Mouse (Mus musculus): Measurements from ENCODE around the gene Ppfia4.

The Ppfia4 gene

DNA sequence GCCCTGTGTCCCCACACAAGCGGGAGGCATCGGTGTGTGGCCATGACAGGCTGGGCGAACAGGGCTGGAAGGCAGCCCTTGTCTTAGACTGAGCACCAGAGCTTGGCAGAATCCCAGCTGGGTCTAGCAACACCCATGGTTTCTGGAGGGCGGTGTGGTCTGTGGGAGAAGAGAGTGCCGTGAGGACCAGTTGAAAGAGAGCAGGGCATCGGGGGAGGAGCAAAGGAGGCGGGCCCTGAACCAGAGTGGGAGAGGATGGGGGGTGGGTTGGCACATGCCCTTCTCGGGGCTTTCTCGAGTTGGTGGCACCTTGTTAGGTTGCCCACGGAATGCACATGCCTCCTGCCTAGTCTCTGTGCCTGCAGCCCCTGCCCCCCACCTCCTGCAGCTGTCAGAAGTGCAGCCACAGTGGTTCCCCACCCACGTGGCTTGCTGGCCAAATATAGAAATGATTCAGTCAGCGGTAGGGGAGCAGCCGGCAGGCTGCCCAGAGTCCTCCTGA, at the start of gene Ppfia4:
Ppfia4 (minus strand) TSS at position 159 of the 502 bp plus-strand sequence.
- in situ Hi-C loops (cut with MboI; ENCODE audit: low sequenced_read_pairs), result no loop called here

DNA sequence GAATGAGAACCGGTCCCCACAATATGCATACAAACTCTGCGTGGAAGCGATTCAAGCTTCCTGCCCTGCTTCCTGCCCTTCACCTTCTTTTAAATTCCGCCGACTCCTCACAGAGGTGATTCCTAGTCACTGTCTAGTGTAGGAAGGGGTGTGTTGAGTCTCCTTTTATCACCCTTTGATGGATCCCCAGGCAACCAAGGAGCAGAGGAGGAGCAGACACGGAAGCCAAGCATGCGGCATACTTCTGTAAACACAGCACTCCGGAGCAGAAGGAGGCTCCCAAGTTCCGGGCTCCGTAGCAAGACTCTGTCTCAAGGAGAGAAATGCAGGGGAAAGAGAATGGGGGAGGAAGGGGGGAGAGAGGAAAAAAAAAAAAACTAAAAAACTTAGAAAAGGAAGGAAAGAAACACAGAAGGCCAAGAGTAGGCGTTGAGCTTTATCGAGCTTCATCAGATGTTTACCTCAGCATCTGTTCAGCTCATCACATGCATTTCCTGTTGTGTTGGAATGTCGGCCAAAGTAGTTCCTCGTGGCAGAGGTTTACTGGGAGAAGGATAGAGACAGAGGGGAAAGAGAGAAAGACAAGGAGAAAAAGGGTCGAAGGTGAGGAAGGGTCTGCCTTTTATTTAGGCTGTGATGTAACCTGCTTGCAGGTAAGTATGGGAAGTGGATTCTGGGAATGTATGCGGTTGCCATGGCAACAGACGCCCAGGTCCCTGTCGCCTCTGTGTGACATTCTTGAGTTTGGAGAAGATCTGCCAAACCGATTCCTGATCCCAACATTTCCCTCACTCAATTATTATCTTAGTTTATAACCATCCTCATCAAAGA, 49.3 kb upstream of the Ppfia4 start:
- in situ Hi-C loops (cut with MboI; ENCODE audit: low sequenced_read_pairs), result no loop called here

DNA sequence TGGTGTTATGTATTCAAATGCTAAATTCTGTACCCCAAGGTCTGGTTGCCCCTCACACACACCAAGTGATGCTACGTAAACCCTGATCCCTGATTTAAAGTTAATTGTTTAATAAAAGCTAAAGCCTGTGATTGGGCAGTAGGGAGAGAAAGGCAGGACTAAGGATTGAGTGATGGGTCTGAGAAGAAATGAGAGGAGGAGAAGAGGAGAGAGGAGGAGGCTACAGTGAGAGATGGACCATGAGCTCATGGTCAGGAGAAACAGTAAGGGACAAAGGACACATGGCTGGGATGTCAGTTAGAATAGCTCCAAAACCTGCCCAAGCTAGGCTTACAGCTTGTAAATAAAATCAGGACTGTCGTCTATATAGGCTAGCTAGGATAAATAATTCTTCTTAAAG, 48.3 kb upstream of the Ppfia4 start:
- in situ Hi-C loops (cut with MboI; ENCODE audit: low sequenced_read_pairs), result no loop called here

DNA sequence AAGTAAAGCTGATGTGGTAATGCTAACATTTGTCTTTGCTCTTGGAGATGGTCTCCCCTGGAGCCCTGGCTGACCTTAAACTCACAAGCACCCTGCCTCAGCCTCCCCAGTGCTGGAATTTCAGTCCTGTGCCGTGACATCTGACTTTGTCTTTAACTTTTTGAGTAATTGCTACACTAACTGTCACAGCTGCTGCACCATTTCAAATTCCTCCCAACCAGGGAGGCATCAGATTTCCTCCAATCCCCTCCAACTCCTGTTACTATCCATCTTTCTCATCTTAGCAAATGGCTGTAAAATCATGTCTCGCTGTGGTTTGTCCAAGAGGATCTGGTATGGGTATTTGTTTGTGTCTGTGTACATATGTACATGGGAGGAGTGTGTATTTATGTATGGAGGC, 41.4 kb upstream of the Ppfia4 start:
- in situ Hi-C loops (cut with MboI; ENCODE audit: low sequenced_read_pairs), result no loop called here

DNA sequence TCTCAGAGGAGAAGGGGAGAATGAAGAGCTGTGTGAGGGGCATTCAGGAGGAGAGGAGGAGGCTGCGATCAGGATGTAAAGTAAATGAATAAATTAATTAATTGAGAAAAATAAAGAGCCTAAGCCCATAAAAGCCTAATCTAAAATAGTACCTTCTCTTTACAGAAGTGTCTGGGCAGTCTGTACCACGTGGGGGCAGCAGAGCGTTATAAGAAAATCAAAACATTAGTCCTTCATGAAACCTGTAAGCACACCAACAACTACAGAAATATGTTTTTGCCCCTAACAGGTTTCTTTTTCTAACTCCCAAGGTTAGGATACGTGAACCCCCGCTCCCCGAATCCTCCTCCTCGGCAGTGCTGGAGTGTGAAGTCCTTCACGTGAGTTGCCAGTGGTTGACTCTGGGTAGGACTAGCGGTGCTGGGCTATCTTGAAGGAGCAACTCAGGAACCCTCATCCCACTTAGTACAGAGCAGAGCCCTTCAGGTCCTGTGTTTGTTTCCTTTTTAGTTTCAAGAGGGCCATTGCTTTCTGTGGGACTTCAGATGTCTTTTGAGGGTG, 36.1 kb upstream of the Ppfia4 start:
- in situ Hi-C loops (cut with MboI; ENCODE audit: low sequenced_read_pairs), result no loop called here

DNA sequence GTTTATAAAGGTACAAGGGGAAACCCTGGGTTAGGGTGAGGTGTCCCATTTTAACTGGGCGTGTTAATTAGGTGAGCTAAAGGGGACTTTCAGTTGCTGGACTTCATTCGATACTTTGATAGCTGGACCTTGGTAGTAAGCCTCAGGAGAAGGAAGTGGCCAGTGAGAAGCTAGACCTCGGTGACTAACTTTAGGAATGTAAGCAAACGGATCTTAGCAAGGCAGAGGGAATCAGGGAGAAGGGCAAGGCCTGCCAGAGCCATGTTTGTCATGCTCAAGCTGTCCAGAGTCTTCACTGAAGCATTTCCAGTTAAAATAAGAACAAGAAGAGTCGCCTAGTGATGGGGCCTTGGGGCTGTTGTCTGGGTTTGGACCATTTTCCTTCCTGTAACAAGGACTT, 32.8 kb upstream of the Ppfia4 start:
- in situ Hi-C loops (cut with MboI; ENCODE audit: low sequenced_read_pairs), result no loop called here

DNA sequence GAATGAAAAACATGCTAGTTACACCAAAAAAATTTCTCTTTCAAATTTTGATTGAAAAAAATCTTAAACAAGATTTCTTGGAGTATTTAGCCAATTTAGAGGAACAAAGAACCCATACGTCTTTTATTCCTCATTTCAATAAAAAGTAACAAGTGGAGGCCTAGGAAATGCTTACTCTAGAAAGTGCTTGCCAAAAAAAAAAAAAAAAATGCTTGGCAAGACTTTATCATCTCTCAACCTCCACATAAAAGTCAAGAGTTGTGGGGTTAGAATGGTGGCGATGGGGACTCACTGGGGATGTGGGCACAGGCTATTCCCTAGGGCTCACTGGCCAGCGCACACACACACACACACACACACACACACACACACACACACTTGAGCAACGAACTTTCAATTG, 30.5 kb upstream of the Ppfia4 start:
- in situ Hi-C loops (cut with MboI; ENCODE audit: low sequenced_read_pairs), result no loop called here

DNA sequence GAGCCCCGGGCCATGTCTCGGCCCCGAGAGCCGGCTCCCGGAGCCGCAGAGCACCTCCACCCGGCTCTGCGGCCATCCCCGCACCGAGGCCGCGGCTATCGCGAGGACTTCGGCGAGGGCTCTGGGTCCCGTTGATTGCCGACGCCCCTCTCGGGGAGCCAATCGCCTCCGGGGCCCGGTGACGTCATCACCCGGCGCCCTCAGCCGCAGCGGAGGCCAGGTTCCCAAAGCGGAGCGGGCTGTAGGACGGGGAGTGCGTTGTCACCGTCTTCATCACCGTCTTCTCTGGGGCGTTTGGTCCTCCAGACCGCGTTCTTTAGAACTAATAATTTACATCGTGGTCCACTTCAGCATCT, 29.1 kb upstream of the Ppfia4 start, which contains the start of gene Tmem183a:
Tmem183a (minus strand) TSS at position 123 of the 356 bp plus-strand sequence.
- in situ Hi-C loops (cut with MboI; ENCODE audit: low sequenced_read_pairs), result no loop called here

DNA sequence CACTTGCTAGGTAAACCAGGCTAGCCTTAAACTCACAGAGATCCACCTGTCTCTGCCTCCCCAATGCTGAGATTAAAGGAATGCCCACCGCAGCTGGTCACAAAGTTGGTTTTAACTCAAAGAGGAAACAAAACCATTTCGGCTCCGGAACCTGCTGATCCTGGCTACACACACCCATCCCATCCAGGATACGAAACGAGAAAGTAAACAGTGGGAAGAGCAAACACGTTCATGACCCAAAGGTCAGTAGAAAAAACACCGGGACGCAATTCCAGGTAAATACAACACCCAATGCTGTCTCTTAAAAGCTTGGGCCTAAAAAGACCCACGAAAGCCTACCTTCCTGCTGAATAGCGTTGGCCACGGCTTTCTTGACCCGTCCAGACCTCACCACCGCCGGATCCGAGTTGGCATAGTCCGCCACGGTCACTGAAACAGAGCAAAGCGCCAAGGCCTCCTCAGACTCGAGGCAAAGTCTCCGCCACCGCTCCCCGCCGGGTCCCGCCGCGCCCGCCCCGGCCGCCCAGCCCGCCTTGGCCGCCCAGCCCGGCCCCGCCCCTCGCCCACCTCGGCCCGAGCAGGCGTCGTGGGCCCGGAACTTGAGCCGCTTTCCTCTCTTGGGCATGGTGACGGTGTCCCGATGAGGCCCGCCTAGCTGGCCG, 28.6 kb upstream of the Ppfia4 start:
- in situ Hi-C loops (cut with MboI; ENCODE audit: low sequenced_read_pairs), result no loop called here

DNA sequence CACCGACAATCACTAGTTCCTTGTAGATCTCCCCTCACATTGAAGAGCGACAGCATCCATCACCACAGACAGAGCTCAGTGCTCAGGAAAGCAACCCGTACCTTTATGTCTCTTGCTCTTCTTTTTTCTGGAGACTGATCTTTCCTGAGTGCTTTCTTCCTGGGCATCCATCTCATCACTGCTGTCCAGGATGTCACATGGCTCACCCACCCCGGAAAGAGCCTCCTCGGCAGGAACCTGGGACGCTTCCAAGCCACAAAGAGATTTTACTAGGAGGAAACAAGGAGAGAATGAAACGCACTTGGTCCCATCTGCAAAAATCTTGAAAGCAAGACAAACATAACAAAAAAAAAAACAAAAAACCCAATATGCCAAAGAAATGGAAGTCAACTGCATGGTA, 27.9 kb upstream of the Ppfia4 start:
- in situ Hi-C loops (cut with MboI; ENCODE audit: low sequenced_read_pairs), result no loop called here

DNA sequence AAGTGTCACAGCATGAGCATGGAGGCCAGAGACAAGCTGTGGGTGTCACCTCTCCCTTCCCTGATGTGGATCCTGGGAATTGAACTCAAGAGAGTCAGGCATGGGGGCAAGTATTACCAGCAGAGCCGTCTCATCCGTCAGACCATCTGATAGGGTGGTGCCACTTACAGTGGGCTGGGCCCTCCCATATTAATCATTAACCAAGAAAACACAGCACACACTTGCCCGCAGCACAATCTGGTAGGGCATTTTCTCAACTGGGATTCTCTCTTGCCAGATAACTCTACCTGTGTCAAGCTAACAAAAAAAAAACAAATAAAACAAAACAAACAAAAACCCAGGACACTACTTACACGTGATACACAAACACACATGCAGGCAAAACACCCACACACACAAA, 24.7 kb upstream of the Ppfia4 start:
- in situ Hi-C loops (cut with MboI; ENCODE audit: low sequenced_read_pairs), result no loop called here

DNA sequence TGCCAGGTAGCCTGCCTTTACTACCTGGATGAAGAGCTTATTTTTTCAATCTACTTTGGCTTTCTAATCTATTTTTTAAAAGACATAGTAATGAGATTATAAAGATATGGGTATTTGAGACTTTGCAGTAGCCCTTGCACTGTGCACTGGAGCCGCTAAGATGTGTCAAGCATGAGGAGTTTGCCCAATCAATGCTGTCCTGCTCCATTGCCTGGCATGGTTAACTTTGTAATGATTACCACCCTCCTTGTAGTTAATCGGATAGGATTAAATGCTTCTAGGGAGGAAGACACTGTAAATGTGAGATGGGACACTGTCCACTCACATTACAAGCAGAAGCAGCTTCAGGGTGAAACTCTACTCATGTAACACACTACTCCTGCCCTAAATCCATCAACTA, 20.6 kb upstream of the Ppfia4 start:
- in situ Hi-C loops (cut with MboI; ENCODE audit: low sequenced_read_pairs), result no loop called here

DNA sequence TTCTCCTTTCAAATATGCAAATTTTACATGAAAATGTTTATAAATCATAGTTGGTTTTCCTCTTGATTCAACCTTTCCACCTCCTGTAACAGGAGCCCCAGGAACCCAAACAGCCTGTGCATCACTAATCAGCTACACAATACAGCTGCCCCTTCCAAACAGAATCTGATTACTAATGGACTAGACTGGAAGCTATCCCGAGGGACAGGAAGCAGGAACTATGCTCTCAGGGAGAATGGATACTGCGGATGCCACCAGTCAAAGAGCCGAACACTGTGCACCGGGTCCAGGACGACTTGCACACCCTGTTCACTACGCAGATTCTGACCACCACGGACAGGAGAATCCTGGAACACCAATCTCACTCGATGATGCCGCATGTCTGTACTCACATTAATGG, 15.1 kb upstream of the Ppfia4 start:
- in situ Hi-C loops (cut with MboI; ENCODE audit: low sequenced_read_pairs), result no loop called here

DNA sequence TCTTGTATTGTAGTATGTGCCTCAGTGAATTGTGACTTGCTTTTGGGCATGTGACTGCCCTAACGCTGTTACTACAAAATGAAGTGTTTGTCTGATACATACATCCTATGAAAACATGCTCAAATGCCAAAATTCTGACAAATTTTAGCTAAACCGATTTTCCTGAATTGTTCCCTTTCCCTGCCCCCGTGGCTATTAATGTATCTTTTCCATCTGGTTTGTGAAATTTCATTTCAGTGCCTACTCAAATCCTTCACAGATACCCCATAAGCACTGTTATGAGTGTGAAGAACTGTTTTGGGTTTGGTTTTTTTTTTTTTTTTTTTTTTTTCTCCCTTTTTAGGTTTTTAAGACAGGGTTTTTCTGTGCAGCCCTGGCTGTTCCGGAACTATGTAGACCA, 12.3 kb upstream of the Ppfia4 start:
- in situ Hi-C loops (cut with MboI; ENCODE audit: low sequenced_read_pairs), result no loop called here

DNA sequence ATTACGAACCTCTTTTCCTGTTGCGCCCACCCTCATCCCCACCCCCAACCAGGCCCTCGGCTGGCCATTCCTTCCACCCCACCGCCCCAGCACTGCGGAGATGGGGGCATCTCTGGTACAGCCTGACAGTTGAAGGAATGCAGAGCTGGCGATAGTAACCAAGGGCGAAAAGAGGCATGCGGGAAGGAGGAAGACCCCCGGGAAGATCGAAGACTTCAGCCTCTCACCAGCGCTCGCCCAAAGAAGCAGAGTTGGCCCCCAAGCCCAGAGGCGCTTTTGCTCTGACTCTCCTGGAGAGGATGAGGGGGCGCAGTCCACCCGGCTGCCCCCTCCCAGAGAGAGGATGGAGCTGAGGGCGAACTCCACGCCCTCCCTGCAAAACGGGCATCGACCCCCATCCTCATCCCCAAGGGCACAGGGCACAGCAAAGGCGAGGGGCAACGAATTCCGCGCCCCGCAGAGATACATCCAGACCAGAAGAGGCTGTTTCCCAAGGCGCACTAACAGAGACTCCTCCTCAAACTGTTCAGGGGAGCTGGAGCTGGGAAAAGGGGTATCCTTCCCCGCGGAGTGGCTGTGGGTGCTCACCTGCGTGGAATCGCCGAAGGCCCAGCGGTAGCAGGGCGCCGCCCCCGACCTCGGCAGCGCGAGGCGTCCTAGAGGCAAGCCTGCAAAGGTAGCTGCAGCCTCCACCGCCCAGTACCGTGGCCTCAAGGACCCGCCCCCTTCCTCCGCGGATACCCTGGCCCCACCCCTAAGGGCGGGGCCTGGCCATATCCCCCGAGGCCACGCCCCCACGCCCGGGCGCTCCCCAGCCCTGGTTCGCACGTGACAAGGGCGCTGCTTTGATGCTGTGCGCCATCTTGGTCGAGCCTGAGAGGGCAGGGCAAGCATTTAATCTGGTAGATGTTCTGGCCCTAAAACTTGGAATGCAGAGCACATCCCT, 11.6 kb upstream of the Ppfia4 start:
- in situ Hi-C loops (cut with MboI; ENCODE audit: low sequenced_read_pairs), result no loop called here

DNA sequence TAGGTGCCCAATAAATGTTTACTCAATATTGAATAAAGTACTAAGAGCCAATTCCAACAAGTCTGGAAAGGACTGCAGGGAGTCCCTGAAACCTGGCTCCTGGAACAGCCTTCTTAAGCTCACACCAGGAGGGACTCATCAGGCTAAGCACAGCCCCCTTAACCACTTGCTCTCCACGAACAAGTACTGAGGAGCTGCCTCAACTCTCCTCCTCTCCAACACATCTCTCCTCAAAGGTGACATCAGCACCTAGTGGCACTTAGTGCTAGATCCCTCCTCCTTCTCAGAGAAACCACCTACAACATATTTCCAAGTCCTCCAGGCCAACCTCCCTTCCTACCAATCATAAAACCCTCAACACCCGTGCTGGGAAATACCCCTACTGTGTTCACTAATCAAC, 10.8 kb upstream of the Ppfia4 start:
- in situ Hi-C loops (cut with MboI; ENCODE audit: low sequenced_read_pairs), result no loop called here

DNA sequence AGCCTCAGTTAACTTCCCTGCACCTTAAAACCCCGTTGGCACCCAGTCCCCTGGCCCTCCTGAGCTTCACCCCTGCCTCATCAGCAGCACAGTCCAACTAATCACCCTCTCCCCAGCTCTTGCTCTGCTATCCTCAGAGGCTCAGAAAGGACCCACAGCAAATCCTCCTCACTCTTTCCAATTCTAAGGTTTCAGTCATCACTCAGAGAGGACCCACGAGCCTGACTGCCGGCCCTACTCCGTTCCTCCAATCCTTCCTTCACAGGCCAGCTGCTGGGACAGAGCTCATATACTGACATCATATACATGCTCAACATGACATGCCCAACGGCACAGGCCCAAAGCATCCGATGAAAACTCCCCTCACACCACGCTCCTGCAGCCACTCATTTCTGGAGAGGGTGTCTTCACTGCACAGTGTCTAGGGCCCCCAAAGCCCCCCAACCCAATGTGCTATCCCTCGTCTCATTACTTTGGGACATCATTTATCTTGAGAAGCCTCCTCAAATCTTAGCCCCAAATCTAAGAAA, 10.1 kb upstream of the Ppfia4 start:
- in situ Hi-C loops (cut with MboI; ENCODE audit: low sequenced_read_pairs), result no loop called here

DNA sequence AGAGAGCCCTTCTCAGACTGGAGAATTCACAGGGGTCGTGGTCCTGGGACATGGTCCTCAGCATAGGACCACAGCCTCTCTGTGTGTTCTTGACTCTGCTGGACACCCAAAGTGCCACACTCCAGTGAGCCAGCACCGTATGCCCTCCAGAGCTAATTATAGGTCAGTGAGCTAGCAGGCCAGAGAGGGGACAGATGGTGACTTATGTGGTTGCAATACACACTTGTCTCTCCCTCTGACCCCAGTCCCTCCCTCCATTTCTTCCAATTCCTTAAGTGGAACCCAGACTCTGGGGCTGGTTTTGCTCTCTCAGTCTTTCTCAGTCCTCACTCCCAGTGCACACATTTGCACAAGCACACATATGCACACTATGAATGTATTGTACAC, 9.5 kb upstream of the Ppfia4 start:
- in situ Hi-C loops (cut with MboI; ENCODE audit: low sequenced_read_pairs), result no loop called here

DNA sequence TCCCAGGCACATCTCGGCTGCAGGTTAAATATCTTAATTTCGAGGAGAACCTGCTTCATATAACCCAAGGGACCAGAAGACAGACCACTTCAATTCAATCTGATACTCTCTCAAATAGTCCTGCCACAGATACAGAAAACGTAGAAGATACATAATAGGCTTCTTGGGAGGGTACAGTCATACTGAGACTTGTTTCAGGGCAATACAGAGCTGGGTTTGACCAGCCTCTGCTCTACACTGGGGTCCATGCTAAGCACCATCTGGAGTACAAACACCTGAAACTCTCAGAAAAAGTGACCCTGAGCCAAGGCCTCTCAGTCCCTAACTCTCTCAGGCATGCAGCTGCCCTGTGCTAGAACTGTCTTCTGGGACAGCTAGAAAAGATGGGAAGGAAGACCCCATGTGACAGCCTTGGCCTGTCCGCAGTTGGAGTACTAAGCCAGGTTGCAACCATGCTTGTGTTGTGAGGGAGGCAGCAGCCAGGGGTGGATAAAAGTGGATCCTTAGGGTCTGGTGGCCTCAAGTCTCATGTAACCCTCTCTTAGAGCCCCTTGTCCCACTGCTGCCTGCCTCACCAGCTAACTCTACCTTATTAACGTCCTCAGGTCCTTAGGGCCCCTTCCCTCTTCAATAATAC, 9.0 kb upstream of the Ppfia4 start:
- in situ Hi-C loops (cut with MboI; ENCODE audit: low sequenced_read_pairs), result no loop called here

Data from CH12F3 (cell line).